Mouse (Mus musculus) embryonic fibroblast, embryonic 13.5 days (primary cell): ENCODE measurements around the gene Gm10721.
"Not testable (repeated sequence)": the region's sequence is repeated elsewhere in the genome, so short reads cannot be mapped to it uniquely, and the experiment has no call there.

Experiments
- CTCF ChIP-seq: IDR thresholded peaks from 2 replicates; pipeline ENCODE4 v1.5.1; 2011; ENCODE audit warnings: mild to moderate bottlenecking, control low read depth, low read length, moderate library complexity, borderline replicate concordance; ENCODE audit not compliant: insufficient read depth
- POLR2A ChIP-seq: IDR thresholded peaks from 2 replicates; pipeline ENCODE4 v1.6.1; 2011; ENCODE audit warnings: low read depth, mild to moderate bottlenecking, control low read depth, low read length, moderate library complexity

DNA sequence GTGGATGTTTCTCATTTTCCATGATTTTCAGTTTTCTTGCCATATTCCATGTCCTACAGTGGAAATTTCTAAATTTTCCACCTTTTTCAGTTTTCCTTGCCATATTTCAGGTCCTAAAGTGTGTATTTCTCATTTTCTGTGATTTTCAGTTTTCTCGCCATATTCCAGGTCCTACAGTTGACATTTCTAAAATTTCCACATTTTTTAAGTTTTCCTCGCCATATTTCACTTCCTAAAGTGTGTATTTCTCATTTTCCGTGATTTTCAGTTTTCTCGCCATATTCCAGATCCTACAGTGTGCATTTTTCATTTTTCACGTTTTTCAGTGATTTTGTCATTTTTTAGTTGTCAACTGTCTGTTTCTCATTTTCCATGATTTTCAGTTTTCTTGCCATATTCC lies 3.6 kb upstream of the Gm10721 start:
- not testable (repeated sequence) for TF ChIP-seq POLR2A, CTCF
